Mouse (Mus musculus) heart, embryonic 15.5 days (tissue): Measurements from ENCODE around the gene B2m. TPM values are rescaled to one million over a fixed set of nuclear protein-coding genes. Genes with fewer than 3 reads are reported as not detected.
A peak's percentile ranks its signal among the peaks of the same experiment; 100 is the strongest.

ENCODE experiments used
- ATAC-seq: fragments of 200-750 bp; cut with Nextera tagmentation; replicated peaks from 2 replicates; pipeline ENCODE4 v1.8.0; 2017; ENCODE audit warnings: low read depth, moderate TSS enrichment; ENCODE audit not compliant: insufficient number of reproducible peaks, insufficient read depth, low FRiP score
- H3K27ac ChIP-seq: fragments of 300-500 bp; sonication (generic); 2 replicates; pipeline ENCODE4 v1.5.1; 2015; ENCODE audit warnings: mild to moderate bottlenecking, inconsistent platforms
- H3K27me3 ChIP-seq: fragments of 300-500 bp; sonication (generic); 2 replicates; pipeline ENCODE4 v1.6.1; 2015; ENCODE audit warnings: inconsistent platforms
- H3K36me3 ChIP-seq: fragments of 300-500 bp; sonication (generic); 2 replicates; pipeline ENCODE4 v1.6.1; 2015; ENCODE audit warnings: mild to moderate bottlenecking, inconsistent platforms
- H3K4me1 ChIP-seq: fragments of 300-500 bp; sonication (generic); replicated peaks from 2 replicates; pipeline ENCODE4 v1.6.1; 2015; ENCODE audit warnings: inconsistent platforms
- H3K4me2 ChIP-seq: fragments of 300-500 bp; sonication (generic); 2 replicates; pipeline ENCODE4 v1.6.1; 2015; ENCODE audit warnings: inconsistent platforms, mild to moderate bottlenecking, moderate library complexity
- H3K4me3 ChIP-seq: fragments of 300-500 bp; sonication (generic); 2 replicates; pipeline ENCODE4 v1.5.1; 2015; ENCODE audit warnings: mild to moderate bottlenecking, inconsistent platforms
- H3K9ac ChIP-seq: fragments of 300-500 bp; sonication (generic); 2 replicates; pipeline ENCODE4 v1.6.1; 2015; ENCODE audit warnings: mild to moderate bottlenecking, inconsistent platforms
- H3K9me3 ChIP-seq: fragments of 300-500 bp; sonication (generic); replicated peaks from 2 replicates; pipeline ENCODE4 v1.6.1; 2016; ENCODE audit warnings: inconsistent platforms
- WGBS: fragments of 180-500 bp; shearing (Covaris S2); methylation state at CpG from one replicate; pipeline ENCODE4 v1.1.7; 2015; ENCODE audit warnings: mixed read lengths; 5-methylcytosine and 5-hydroxymethylcytosine counted together
- polyA plus RNA-seq: library from polyadenylated mRNA; unstranded; fragments of >200 nt; fragmentation: Nextera tagmentation; extraction: Ambion mirVana; gene quantifications from 2 replicates; pipeline ENCODE4 v1.2.1, GENCODE M21; 2015

The B2m gene
- polyA plus RNA-seq, 1 experiment from 2014 or later, result 260 TPM

DNA sequence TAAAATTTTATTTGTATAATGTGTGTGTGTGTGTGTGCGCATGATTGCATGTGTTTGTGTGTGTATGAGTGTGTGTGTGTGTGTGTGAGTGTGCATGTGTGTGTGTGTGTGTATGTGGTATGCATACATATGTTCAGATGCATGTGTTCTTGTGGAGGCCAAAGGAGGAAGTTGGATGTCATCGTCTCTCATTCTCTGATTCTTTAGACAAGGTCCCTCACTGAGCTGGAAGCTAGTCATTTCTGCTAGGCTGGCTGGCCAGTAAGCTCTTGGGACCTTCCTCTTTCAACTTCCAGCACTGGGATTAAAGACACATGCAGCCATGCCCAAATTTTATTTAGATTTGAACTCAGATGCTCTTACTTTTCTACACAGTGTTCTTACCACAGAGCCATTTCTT, 15.4 kb upstream of the B2m start:
- 63% methylated on average over 2 of the region's 2 CpGs for WGBS
- no peak overlapping the region for H3K4me3 ChIP-seq
- H3K36me3 ChIP-seq, result no peaks in the 10 kb centered on the region

DNA sequence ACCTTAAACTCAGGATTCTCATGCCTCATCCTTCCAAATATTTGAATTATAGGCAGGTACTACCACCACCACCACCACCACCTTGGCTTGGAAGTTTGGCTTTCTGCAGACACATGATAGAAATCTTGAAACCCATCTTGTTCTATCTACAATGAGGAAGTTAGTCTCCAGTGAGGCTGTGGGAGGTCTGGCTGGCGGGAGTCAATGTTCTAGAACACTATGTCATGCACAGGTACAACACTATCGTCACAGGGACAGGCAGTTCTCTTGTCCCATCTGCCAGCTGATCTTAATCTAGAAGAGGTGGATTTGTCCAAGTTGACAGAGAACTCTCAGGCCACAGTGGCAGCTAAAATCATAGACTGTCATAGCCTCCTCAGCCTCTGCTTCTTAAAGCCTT, 14.9 kb upstream of the B2m start:
- Histone ChIP-seq H3K4me1 (no peaks in the 10 kb centered on the region), H3K9ac (no peak overlapping the region), H3K9me3 (no peaks in the 10 kb centered on the region), H3K36me3 (no peaks in the 10 kb centered on the region), H3K4me3 (no peak overlapping the region), H3K27ac (no peak overlapping the region), H3K27me3 (no peaks in the 10 kb centered on the region), H3K4me2 (no peak overlapping the region)
- 61% methylated on average over 2 of the region's 2 CpGs for WGBS
- no peak for ATAC-seq

More for the DNA sequence above, 15.4 kb upstream of the B2m start:
- no peaks in the 10 kb centered on the region for H3K27me3 ChIP-seq
- no peaks in the 10 kb centered on the region for H3K4me1 ChIP-seq
- no peak overlapping the region for H3K9ac ChIP-seq
- no peaks in the 10 kb centered on the region for H3K9me3 ChIP-seq
- no peak overlapping the region for H3K4me2 ChIP-seq
- ATAC-seq, result no peak
- H3K27ac ChIP-seq, result no peak overlapping the region

DNA sequence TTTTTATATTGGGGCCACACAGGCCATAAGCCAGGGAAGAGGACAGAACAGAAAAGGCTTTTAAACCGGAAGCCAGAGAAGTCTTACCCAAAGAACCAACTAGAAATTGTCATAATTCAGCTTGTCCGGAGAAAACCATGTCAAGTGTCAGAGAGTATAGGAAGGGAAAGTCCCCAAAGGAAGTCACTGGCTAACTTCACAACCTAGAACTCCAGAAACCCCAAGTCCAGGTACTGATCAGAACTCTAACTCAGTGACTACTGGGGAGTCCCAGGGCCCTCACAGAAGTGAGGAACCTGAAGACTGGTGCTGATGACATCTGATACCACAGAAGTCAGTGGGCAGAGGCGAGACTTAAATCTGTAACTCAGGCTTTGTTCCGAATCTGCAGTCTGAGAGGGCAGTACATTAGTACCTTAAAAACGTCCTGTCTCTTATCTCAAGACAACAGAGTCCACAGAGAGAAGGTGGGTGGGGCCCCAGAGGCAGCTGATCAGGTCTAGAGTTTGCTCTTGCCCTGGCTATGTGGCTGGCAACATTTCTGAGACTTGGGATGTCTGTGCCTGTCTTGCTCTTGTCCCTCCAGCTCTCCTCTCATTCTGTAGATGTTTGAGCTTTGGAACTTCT, 9.5 kb upstream of the B2m start:
- H3K9me3 ChIP-seq, result no peaks in the 10 kb centered on the region
- no peak overlapping the region for H3K27ac ChIP-seq
- 47% methylated on average over 5 of the region's 5 CpGs for WGBS
- ATAC-seq, result no peak
- H3K4me3 ChIP-seq, result no peak overlapping the region
- no peaks in the 10 kb centered on the region for H3K36me3 ChIP-seq
- no peak overlapping the region for H3K4me2 ChIP-seq
- no peak overlapping the region for H3K9ac ChIP-seq
- no peaks in the 10 kb centered on the region for H3K4me1 ChIP-seq
- H3K27me3 ChIP-seq, result no peaks in the 10 kb centered on the region

DNA sequence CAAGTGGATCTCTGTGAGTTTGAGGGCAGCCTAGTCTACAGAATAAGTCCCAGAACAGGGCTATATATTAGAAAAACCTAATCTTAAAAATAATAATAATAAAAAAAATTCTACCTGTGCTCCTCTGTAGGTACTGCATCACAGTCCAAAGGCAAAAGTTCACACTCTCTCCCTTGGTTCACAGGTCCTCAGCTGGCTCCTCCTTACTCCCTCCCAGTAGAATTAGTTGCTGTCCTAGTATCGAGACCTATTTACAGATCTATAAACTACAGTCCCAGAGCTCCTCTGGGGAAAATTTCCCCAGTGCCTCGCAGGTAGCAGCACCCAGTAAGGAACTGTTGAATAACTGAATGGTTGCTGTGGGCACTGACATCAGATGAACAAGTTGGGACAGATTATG, 6.7 kb upstream of the B2m start:
- H3K9me3 ChIP-seq, result no peaks in the 10 kb centered on the region
- no peak overlapping the region for H3K4me2 ChIP-seq
- no peaks in the 10 kb centered on the region for H3K27me3 ChIP-seq
- ATAC-seq, result no peak
- no peak overlapping the region for H3K4me3 ChIP-seq
- no peaks in the 10 kb centered on the region for H3K36me3 ChIP-seq
- no peak overlapping the region for H3K9ac ChIP-seq
- no peak overlapping the region for H3K27ac ChIP-seq
- no peaks in the 10 kb centered on the region for H3K4me1 ChIP-seq
- 71% methylated on average over 2 of the region's 2 CpGs for WGBS

DNA sequence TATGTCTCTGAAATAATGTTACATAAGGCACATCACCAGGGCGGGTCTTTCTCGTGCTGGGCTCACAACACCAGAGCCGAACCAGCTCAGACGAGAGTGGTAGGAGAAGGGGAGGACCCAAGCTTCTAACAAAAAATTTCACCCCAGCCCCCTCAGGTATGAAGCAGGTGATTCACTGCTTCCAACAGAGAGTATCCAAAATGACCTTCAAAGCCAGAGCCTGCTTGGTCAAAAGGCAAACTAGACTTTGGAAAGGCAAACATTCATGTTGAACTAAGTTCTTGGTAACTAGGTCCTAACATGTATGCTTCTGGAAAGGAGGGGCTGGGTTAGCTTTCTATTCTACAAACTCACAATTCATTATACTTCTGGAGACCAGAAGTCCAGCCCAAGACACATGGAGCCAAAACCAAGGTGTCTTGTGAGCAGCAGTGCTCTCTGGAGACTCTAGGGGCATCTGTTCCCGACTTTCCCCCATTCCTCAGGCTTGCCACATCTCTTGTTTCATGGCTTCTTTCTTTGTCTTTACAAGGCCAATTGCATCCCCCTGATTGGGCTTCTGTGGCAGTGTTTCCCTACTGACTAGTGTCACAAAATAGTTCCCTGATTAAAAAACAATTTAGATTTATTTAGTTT, 6.0 kb upstream of the B2m start:
- Histone ChIP-seq H3K4me1 (peaks cover under 1% of the 10 kb centered on the region; the same call in 1 of the 2 replicates), H3K9ac (no peak overlapping the region), H3K27ac (no peak overlapping the region), H3K36me3 (no peaks in the 10 kb centered on the region), H3K4me3 (no peak overlapping the region), H3K4me2 (no peak overlapping the region), H3K9me3 (no peaks in the 10 kb centered on the region), H3K27me3 (no peaks in the 10 kb centered on the region)
- 69% methylated on average over 5 of the region's 5 CpGs for WGBS
- ATAC-seq, result no peak

DNA sequence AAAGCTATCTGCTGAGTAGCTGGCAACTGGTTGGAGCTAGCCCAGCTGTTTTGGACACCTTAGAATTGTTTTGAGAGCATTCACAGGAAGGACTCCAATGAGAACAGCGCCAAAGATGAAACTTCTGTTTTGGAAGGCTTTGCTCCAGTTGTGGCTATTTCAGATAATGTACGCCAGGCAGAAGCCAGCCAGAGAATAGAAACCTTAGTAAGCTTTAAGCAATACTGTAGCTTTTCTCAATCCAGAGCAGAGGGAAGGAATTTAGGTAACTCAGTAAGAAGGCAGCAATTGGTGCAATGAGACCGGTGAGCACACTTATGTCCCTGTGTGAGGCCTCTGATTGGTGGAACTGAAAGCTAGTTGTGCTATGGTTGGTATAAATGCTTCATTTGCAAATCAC, 4.4 kb upstream of the B2m start:
- H3K4me3 ChIP-seq, result no peak overlapping the region
- H3K4me2 ChIP-seq, result no peak overlapping the region
- no peak overlapping the region for H3K27ac ChIP-seq
- ATAC-seq, result no peak
- WGBS, result 88% methylated on average over 3 of the region's 3 CpGs
- peaks cover 9% of the 10 kb centered on the region for H3K4me1 ChIP-seq
- no peaks in the 10 kb centered on the region for H3K36me3 ChIP-seq
- no peak overlapping the region for H3K9ac ChIP-seq
- no peaks in the 10 kb centered on the region for H3K9me3 ChIP-seq
- H3K27me3 ChIP-seq, result no peaks in the 10 kb centered on the region

DNA sequence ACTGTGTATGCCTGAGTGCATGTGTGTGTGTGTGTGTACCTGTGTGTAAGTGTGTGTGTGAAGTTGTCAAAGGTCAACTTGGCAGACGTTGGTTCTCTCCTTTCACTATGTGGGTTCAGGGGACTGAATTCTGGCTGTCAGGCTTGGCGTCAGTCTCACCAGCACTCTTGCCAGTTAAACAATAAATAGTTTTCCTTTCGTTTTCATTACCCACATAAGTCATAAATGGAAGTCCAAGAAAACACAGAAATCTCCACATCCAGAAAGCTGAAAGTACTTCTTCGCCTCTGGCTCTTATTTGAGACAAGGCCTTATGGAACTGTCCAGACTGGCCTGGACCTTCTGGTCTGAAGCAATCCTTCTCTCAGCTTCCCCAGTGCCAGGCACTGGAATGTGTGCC, 1.7 kb upstream of the B2m start:
- Histone ChIP-seq H3K27ac (no peak overlapping the region), H3K4me3 (no peak overlapping the region), H3K9ac (no peak overlapping the region), H3K27me3 (no peaks in the 10 kb centered on the region), H3K4me1 (peaks cover 16% of the 10 kb centered on the region), H3K9me3 (no peaks in the 10 kb centered on the region), H3K4me2 (no peak overlapping the region), H3K36me3 (no peaks in the 10 kb centered on the region)
- WGBS, result 69% methylated on average over 4 of the region's 4 CpGs
- ATAC-seq, result no peak

DNA sequence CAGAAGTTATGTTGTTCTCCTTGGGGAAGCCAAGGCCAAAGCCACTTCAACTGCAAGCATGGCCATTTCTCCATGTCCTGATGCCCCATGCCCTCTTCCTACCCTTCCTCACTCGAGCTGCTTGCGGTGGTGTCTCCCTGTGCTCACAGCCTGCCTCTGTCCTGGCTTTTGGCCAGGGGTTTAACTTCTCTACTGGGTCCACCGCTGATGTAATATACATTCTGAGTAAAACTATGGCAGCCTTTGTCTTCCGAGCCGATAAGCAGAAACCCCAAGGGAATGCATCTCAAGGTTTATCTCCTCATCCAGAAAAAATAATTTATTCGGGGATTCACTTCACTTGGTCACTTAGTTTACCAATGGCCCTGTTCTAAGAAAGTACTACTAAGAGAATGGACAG, 799 bp upstream of the B2m start:
- WGBS, result 49% methylated on average over 6 of the region's 6 CpGs
- peak overlapping the region; percentile 82 for H3K4me3 ChIP-seq
- H3K27ac ChIP-seq, result peak overlapping the region; percentile 84
- peaks cover 16% of the 10 kb centered on the region for H3K4me1 ChIP-seq
- no peak overlapping the region; the same call in 1 of the 2 replicates for H3K9ac ChIP-seq
- H3K4me2 ChIP-seq, result peak overlapping the region; percentile 77
- no peaks in the 10 kb centered on the region for H3K36me3 ChIP-seq
- H3K9me3 ChIP-seq, result no peaks in the 10 kb centered on the region
- no peak for ATAC-seq
- no peaks in the 10 kb centered on the region for H3K27me3 ChIP-seq

DNA sequence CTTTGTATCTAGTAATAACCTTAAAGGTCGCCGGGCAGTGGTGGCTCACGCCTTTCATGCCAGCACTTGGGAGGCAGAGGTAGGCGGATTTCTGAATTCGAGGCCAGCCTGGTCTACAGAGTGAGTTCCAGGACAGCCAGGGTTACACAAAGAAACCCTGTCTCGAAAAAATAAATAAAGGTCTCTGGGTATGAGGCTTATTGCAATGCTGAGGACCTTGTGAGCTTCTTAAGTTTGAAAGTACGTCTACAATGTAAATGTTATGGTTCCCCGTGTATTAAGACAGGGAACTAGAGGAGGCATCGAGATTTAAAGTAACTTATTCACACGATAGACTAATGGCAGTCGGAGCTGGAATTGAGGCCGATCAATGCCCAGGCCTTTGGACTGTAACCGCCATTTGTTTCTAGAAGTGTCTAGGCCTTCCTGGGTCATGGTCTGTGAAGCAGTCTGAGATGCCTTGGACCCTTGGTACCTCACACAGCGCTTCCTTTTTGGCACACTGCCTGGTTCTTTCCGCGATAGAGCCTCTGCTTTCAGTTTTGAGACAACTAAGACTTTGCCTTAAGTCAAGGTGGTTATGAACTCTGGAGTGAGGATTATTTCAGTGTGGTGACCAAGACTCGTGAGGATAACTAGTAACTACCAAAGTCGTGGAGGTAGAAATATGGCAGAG, 894 bp downstream of the B2m start:
- Histone ChIP-seq H3K27me3 (no peaks in the 10 kb centered on the region), H3K4me3 (peak overlapping the region; percentile 82), H3K27ac (peak overlapping the region; percentile 84), H3K9me3 (no peaks in the 10 kb centered on the region), H3K36me3 (0 out of 2 replicates have a peak, but pooled peaks cover 6% of the 10 kb centered on the region), H3K9ac (peak overlapping the region; percentile 83), H3K4me1 (peaks cover 16% of the 10 kb centered on the region), H3K4me2 (peak overlapping the region; percentile 77)
- 29% methylated on average over 18 of the region's 18 CpGs for WGBS
- no peak; the same call in 1 of the 2 replicates for ATAC-seq

DNA sequence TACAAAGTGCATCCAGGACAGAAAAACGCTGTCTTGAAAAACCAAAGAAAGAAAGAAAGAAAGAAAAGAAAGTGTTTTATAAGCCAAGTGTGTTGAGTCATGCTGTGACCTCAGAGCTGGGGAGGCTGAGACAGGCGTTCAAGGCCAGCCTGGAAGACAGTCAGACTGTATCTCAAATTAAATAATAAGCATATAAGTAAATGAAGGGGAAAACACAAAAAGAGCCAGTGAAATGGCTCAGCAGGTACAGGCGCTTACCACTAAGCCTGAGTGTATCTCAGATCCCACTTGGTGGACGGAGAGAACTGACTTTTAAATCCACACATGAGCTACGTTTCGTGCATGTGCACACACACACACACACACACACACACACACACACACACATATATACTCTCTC, 1.8 kb downstream of the B2m start:
- Histone ChIP-seq H3K4me3 (no peak overlapping the region; the same call in 1 of the 2 replicates), H3K27ac (no peak overlapping the region), H3K9ac (no peak overlapping the region), H3K4me1 (peaks cover 16% of the 10 kb centered on the region), H3K36me3 (0 out of 2 replicates have a peak, but pooled peaks cover 6% of the 10 kb centered on the region), H3K4me2 (peak overlapping the region; percentile 77), H3K9me3 (no peaks in the 10 kb centered on the region), H3K27me3 (no peaks in the 10 kb centered on the region)
- no peak for ATAC-seq
- WGBS, result 92% methylated on average over 6 of the region's 6 CpGs

DNA sequence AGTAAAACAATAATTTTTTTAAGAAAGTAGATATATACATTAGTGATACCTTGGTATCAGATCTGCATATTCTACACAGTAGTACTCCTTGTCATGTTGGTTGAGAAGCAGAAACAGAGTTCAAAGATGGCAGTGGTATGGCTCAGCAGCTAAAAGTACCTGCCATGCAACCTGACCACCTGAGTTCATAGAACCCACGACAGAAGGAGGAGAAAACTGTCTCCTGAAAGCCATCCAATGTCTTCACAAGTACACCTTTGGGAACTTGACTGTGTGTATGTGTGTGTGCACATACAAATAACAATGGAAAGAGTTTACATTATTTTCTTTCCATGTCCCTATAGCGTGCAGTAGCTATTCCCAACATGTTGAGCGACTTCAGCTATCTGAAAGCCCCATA, 2.2 kb downstream of the B2m start:
- no peak overlapping the region for H3K27ac ChIP-seq
- H3K36me3 ChIP-seq, result 0 out of 2 replicates have a peak, but pooled peaks cover 6% of the 10 kb centered on the region
- H3K4me2 ChIP-seq, result peak overlapping the region; percentile 10; the same call in 1 of the 2 replicates
- H3K9me3 ChIP-seq, result no peaks in the 10 kb centered on the region
- no peak overlapping the region for H3K9ac ChIP-seq
- ATAC-seq, result no peak
- peaks cover 16% of the 10 kb centered on the region for H3K4me1 ChIP-seq
- 74% methylated on average over 3 of the region's 3 CpGs for WGBS
- no peaks in the 10 kb centered on the region for H3K27me3 ChIP-seq
- no peak overlapping the region for H3K4me3 ChIP-seq
